Mouse (Mus musculus) urinary bladder, postnatal 14 days (tissue): Measurements from ENCODE around the gene Plaur.
A peak's percentile ranks its signal among the peaks of the same experiment; 100 is the strongest.

Experiments used
- DNase-seq: peaks from one replicate; pipeline ENCODE4 v3.0.0; 2021; ENCODE audit warnings: low spot score

The Plaur gene

DNA sequence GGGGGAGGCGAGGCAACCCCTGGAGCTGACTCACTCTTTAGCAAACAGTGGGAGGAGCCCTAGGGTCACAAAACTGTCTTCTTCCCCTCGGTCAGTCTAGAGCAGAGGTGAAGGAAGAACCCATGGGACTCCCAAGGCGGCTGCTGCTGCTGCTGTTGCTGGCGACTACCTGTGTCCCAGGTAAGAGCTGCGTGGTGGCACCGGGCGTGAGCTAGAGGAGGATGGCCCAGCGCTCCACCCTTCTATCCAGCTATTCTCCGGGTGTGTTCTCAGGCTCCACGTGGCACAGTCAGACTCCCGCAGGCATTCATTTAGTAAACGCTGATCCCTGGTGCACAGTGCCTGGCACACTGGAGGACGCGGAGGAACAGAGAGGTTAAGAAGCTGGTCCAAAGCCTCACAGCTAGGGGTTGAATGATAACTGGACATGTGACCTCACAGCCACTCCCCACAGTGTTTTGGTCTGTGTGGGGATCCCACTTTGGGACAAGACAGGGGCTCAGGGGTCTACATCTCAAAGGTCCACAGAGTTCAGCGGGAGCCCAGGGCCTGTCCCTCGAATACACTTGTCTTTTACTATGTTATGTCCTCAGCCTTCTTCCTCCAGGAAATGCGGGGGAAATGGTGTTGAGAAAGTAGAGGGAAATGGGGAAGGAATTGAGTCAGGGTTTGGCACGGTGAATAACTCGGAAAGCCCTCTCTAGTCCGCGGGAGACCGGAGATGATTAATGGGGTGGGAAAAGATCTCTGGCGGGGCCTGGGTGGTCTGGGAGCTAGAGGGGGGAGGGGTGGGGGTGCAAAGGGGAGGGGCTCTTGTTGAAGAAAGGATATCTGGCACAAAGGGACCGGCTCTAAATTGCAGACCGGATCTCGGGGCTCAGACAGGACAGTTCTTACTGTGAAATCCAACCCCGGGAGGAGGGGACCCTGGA, at the start of gene Plaur:
TSS of gene Plaur (plus strand) at position 97 of the 932 bp plus-strand sequence.
- DNase-seq = peak; percentile 71

DNA sequence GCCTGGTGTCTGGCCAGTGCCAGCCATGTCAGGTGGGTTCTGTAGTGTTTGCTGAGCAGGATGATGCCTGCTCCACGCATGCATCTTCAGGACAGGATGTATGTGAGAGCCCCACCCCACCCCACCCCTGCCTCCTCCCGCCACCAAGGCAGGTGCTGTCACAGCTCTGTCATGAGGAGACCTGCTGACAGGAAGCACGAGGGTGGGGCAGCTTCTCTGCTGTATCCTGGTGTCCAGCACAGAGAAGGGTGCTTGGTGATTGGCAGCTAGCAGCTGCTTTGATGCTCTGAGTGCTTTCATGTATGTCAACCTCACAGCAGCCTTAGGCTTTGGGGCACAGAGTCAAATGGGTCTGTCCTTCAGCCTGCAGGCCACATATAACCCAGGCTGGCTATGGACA, 48.7 kb upstream of the Plaur start:
- DNase-seq = no peak

DNA sequence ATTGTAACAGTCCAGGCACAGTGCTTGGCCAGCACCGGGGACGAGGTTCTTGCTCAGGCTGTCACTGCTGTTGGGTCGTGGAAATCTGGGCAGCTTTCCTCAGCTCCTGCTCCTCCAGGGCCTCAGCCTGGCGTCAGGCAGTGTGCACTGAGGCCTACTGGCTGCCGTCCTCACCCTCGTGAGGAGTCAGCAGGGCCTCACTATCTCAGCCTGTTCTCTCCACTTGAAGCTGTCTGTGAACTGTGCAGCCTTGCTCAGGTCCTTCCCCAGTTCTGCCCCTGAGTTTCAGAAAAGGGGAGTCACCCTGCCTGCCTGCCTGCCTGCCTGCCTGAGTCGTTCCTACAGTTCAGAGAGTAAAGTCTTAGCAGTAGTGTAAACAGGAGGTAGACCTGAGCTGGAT, 47.0 kb upstream of the Plaur start:
- no peak for DNase-seq

DNA sequence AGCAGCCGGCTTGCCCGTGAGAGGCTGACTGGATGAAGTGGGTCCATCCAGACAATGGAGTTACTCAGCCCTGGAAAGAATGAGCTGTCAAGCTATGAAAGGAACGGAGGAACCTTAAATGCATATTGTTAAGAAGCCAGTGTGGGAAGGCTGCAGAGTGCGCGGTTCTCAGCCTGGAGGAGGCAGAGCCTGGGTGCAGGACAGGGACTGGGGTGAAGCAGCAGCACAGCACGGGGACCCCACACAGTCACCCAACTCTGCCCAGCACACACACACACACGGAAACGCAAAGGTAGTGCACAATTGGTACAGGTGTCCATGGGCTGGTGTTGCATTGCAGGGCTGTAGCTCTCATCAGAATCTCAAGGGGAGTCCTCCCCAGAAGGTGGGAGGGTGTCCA, 42.7 kb upstream of the Plaur start:
- no peak for DNase-seq

DNA sequence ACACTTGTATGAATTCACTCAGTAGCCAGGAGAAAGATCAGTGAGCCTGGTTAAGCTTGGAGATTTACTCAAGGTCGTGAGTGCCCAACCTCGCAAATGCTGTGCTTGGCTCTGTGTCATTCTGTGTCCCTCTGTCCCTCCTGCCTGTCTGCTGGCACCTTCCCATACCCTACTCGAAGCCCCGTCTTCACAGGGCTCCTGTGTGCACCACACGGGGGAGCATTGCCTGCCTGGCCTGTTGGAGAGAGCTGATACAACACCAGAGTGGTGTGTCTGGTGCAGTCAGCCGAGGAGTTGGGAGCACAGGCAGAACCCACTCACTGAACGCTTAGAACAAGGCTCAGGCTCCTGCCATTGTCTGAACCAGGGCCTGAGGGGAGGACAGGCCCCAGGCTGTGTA, 40.6 kb upstream of the Plaur start:
- no peak for DNase-seq

DNA sequence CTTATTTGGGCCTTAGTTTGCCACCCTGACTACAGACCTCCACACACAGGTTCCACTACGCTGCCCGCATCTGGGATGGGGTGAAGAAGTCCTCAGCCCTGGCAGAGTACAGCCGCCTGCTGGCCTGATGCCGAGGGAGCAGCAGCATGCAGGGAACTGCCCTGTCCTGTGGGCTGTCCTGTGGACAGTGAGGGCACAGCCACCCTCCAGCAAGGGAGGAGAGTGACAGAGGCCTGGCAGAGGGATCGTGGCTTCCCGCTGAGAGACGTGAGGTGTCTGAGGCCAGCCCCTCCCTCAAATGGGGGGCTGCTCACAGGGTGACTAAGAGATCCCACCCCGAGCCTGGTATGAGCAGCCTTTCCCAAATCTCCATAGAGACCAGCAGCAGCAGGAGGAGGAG, 40.0 kb upstream of the Plaur start:
- no peak for DNase-seq

DNA sequence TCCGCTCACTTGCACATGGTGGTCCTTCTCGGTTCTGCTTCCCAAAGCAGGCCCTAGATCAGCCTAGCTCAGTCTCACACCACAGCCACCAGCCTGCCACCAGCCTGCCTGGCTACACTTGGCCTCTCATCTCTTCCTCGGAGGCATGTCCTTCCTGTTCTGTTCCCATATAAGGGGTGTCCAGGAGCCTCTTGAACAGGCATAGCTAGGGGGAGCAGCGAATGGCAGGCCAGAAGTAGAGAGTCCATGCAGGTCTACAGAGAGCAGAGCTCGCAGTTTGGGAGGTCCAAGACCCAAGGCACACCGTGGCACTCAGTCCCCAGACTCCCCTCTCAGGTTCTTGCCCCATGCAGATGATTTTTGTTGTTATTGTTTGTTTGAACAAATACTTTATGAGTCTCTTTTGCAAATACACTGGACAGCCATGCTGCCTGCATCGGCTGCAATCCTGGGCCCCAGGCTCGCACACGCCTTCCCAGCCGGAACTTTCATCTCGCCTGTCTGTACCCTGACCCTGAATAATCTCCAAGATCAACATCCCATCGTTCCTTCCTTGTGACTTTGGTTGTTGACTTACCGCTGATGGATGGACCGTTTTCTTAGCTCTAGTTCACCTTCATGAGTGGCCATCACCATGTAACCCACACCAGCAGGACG, 39.0 kb upstream of the Plaur start:
- DNase-seq = no peak

DNA sequence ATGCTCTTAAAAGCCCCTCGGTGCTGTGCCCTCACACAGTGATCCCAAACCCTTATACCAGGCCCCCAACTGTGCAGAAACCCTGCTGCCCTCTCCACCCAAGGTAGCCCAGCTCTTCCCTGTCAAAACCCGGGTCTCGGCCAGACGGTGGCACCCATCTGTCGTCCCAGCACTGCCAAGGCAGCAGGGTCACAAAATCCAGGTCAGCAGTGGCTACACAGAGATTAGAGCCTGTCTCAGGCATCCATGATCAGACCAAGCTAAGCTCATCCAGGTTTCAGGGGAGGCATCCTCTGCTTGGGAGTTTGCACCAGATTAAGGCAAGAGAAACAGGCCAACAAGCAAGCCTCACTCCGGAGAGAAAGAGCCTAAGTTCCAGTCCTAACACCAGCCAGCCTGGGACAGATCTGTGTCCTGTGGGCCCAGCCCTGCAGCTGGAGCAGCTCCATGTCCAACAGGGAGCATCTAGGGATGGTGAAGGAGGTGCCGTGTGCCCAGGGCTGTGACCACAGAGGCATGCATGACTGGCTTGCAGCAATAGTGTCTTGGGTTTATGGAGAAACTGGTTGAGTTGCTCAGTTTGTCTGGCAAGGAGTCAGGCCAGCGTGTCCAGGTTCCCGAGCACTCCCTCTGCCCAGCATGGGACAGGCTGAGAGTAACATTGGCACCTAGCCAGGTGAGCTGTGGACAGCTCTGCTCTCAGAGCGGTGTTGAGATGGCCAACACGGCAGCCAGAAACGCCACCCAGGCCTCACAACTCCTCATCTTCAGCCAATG, 38.1 kb upstream of the Plaur start:
- DNase-seq = peak; percentile 51

DNA sequence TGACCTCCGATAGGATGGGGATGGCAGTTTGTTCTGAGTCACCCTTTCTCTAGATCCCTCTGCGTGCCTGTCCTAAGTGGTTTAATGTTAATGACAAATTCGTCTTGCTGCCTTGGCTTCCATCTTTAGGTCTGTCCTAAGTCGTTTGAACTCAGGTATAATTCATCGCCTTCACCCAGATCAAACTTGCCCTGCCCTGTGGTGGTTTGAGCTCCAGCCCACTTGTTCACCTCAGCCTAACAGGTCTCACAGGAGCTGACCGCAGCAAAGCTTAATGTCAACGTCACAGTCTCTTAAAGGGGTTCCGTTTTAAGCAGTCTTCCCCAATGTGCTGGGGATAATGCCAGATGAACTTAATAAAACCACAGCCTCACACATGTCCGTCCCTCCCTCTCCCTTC, 36.4 kb upstream of the Plaur start:
- DNase-seq = no peak

DNA sequence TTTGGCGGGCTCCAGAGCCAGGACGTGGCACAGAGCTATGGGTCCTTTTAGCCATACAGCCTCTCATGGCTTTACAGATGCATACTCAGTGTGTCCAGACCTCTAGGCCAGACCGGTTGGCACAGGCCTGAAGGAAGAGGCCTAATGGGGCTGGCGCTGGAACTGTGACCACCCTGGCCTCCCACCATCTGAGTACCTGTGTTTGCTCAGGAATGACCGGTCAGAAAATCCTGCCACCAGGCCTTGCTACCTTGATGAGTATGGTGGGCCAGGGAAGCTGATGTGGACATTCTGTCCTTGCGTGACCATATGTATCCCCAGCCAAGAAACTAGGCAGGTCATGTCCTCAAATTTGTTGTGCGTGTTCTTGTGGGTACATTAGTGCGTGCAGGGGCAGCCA, 35.1 kb upstream of the Plaur start:
- DNase-seq = no peak

DNA sequence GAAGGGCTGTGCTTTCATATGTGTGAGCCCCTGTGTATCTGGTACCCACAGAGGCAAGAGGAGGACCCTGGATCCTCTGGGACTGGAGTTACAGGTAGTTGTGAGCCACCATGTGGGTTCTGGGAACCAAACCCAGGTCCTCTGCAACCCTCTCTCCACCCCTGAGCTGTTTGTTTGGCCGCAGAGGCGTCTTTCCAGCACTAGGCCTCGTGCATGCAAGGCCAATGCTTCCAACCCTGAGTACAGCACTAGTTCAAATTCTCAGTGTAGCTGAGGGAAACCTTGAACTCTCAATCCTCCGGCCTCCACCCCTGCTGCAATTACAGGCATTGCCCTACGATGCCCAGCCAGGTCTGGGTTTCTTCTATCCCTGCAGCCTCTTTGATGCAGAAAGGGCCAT, 33.6 kb upstream of the Plaur start:
- no peak for DNase-seq

DNA sequence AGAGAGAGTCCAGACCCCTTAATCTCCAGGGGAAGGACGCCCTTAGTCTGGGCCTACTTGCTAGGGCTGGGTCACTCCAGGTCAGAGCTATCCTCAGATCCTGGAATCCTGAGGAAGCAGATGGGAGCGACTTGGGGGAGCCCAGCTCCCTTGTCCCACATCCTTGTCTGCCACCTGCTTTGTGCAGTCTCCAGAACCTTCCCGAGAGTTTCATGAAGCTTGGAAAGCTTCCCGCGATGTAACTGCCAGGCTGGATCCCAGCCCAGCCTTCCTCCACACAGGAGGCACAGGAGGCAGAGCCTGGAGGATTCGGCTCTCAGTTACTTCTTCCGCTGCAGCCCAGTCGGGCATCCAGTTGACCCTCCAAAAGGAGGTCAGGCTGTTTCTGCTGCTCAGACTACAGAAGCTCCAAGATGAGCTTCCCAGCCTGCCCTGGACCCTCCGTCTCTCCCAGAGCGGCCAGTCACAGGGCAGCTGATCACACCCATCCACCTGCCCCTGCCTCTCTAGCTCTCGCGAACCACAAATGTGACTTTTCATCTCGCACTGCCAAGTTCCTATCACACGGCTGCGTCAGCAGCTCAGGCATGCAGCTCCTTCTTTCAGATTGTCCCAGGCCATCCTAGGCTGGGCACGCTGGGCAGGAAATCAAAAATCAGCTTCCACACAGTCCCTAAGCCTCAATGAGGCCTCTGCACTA, 32.7 kb upstream of the Plaur start:
- DNase-seq = no peak

DNA sequence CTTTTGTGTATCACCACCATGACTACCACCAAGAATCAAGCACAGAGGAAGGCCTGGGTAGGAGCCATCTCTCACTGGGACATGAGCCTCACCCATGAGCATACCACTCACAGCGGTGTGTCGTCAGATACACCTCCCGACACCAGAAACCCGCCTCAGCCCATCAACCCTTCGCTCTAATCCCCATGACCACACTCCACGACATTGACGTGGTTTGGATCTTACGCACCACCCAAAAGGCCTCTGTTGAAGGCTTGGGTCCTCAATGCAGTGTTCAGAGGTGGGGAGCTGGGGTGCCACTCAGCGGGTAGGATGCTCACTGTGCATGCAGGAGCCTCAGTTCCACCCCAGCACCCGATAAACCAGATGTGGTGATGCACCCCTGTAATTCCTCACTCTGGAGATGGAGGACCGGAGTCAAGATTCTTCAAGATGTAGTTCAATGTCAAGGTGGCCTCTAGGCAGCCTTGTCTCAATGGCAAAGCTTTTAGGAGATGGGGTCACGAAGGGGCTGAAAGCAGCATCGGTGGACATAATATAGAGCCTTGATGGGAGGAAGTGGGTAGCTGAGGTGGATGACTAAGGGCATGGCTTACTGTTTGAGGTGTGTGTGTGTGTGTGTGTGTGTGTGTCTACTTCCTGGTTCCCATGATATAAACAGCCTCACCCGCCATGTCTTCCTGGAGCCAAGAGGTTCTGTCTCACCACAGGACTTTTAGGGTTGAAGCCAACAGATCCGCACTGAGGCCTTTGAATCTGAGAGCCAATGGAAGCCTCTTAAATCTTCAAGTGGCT, 31.5 kb upstream of the Plaur start:
- no peak for DNase-seq

DNA sequence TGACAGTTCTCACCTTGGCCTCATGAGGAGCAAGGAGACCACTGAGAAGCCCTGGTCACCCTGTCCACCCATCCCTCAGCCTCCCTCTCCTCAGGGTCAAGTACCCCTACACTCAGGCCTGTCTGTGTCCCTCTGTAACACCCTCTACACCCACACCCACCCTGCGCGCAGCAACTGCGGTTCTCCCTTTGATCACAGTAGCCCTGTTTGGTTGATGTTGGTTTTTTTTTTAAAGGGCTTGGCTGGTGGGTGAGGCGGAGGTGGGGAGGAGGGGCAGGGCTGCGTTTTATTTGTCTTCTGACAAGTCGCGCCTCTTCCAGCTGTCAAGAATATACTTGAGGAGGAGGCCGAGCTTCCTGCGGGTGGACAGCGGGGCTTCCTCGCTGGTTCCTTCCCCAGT, 30.6 kb upstream of the Plaur start:
- DNase-seq = no peak

DNA sequence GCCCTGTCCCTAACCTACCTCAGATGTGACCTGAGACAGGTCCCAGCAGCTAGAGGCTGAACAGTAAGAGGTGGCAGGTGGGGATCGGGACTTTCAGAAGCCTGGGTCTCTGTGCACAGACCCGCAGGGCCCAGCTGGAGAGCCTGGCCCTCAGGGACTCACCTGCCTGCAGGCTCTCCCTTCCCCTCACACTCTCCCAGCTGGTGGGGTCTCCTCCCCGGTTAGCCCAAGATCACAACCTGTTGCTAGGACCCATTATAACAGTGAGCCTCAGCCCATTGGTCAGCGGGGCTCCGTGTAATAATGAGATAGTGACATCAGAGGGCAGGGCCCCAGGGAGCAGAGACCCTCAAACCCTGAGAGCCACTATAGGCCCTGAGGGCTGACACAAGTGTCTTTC, 27.0 kb upstream of the Plaur start:
- no peak for DNase-seq

DNA sequence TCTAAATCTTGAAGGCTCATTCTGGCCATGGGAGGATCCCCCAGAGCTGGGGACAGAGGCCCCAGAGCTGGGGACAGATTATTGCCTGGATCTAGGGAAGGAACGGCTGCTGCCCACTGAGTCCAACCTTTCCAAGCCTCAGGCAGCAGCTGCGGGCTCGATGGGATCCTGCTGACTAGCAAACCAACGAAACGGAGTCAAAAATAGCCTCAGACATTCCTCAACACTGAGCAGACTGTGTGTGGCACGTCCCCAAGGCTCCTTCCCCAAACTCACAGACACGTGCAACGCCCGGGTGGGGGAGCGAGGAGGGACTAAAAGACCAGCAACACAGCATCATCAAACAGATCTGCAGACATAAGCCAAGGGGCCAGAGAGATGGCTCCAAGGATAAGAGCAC, 24.3 kb upstream of the Plaur start:
- peak; percentile 36 for DNase-seq

DNA sequence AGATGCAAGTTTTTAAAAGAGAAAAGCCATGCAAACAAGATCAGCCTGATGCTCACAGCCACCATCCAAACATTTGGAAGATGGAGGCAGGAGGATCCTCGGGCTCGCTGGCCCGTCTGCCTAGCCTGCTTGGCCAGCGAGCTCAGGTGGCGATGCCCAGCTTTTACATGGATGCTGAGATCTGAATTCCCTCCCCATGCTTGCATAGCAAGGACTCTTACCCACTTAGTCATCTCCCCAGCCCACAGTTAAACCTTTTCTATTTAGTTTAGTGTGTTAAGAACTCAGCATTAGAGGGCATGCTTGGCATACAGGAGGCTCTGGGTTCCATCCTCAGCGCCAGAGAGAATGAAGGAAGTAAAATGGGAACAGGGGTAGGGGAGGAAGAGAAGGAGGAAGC, 23.1 kb upstream of the Plaur start:
- no peak for DNase-seq

DNA sequence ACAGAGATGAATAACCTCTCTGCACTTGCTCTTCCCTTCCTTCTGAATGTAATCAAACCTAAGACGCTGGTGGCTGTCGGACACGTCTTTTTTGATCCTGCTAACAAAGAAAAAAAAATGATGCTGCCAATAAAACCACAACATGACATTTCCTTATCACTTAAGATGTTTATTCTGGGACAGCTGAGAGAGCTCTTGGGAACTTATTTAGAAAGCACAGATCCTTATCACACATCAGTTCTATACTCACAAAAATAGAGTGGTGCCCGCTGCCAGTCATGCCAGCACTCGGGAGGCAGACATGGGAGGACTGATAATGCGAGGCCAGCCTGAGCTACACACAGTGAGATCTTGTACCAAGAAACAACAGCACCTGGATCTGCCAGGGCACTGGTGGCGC, 22.4 kb upstream of the Plaur start:
- DNase-seq = no peak

DNA sequence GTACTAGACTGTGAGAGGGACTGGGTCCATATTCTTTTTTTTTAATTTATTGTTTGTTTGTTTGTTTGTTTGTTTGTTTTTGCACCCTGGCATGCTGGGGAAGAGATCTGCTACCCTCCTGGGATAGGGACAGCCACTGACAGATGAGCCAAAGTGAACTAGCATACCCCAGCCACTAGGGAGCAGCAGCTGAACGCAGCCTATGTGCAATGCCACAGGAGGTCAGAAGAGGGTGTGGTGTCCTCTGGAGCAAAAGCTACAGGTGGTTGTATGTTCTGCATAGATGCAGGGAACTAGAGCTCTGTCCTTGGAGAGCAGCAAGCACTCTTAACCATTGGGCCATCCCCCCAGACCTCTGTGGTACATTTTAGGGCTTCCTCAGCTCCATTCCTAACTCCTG, 20.5 kb upstream of the Plaur start:
- DNase-seq = peak; percentile 80

DNA sequence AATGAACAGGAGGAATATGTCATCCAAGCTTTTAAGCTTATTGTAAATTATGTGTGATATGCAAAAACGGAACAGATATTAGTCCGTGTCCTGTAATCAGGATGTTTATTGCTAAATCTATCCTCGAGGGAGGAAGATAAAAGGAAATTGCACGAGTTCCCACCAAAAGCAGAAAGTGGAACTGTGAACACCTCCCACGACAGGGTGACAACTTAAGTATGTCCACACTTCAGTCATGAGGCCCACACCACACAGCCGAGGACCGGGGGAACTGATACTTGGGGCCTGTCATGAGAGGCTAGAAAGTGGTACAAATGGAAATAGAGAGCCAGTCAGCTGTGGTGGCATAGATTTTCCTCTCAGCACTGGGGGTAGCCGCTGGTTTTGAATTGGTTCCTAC, 20.0 kb upstream of the Plaur start:
- no peak for DNase-seq

DNA sequence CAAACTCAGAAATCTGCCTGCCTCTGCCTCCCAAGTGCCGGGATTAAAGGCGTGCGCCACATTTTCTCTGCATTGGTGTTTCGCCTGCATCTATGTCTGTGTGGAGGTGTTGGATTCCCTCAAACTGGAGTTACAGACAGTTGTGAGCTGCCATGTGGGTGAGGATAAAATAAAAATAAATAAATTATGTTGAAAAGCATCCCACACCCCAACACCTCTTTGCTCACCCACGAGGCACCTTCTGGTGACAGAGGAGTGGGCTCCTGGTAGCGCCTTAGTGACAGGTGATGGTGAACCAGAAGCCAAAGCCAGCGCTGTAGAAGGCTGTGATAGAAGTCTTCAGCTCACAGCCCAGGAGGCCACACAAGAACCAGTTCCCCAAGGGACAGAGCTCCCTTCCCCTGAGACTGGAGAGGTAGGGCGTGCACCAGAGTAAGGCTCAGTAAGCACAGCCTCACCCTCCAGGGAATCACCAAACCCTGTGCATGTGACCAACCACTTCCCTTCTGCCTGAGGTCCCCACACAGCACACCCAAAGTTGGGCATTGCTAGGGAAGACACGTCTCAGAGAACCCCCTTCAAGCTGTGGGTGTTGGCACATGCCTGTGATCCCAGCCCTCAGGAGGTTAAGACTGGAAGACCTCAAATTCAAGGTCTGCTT, 16.9 kb upstream of the Plaur start:
- DNase-seq = no peak
